Mouse (Mus musculus): ENCODE measurements around the gene Tmem198.
A peak's percentile ranks its signal among the peaks of the same experiment; 100 is the strongest.

The Tmem198 gene

GRCm38 (mm10) chr1:75455948-75456347 is 23.4 kb upstream of the Tmem198 start:
- DNase-seq (ENCODE audit: low spot score) = no peak

GRCm38 (mm10) chr1:75456746-75457564 is 22.4 kb upstream of the Tmem198 start:
- DNase-seq (ENCODE audit: low spot score) = no peak

- DNase-seq (ENCODE audit: low spot score) = no peak
These were observed 21.7 kb upstream of the Tmem198 start for GRCm38 (mm10) chr1:75457710-75458024.

- no peak for DNase-seq (ENCODE audit: low spot score)
These were observed 21.1 kb upstream of the Tmem198 start for GRCm38 (mm10) chr1:75458025-75458788.

GRCm38 (mm10) chr1:75458789-75459684 is 20.3 kb upstream of the Tmem198 start:
- DNase-seq (ENCODE audit: low spot score) = no peak

- no peak for DNase-seq (ENCODE audit: low spot score)
These were observed 19.0 kb upstream of the Tmem198 start for GRCm38 (mm10) chr1:75460297-75460696.

- no peak for DNase-seq (ENCODE audit: low spot score)
These were observed 16.7 kb upstream of the Tmem198 start for GRCm38 (mm10) chr1:75462636-75463035.

- no peak for DNase-seq (ENCODE audit: low spot score)
These were observed 15.6 kb upstream of the Tmem198 start for GRCm38 (mm10) chr1:75463652-75464204.

- DNase-seq (ENCODE audit: low spot score) = peak; percentile 67
These were observed 12.0 kb upstream of the Tmem198 start for GRCm38 (mm10) chr1:75467215-75467927.

- no peak for DNase-seq (ENCODE audit: low spot score)
These were observed 10.0 kb upstream of the Tmem198 start for GRCm38 (mm10) chr1:75469287-75469825.

GRCm38 (mm10) chr1:75476441-75476840 is 2.9 kb upstream of the Tmem198 start:
- no peak for DNase-seq (ENCODE audit: low spot score)

GRCm38 (mm10) chr1:75477264-75477965 is 1.9 kb upstream of the Tmem198 start:
- DNase-seq (ENCODE audit: low spot score) = peak; percentile 70

GRCm38 (mm10) chr1:75477966-75478290 is 1.4 kb upstream of the Tmem198 start:
- DNase-seq (ENCODE audit: low spot score) = no peak

GRCm38 (mm10) chr1:75478497-75478896 is 835 bp upstream of the Tmem198 start:
- DNase-seq (ENCODE audit: low spot score) = no peak

- no peak for DNase-seq (ENCODE audit: low spot score)
These were observed 280 bp downstream of the Tmem198 start for GRCm38 (mm10) chr1:75479635-75479989.

GRCm38 (mm10) chr1:75480036-75480435 is 704 bp downstream of the Tmem198 start:
- DNase-seq (ENCODE audit: low spot score) = no peak

- no peak for DNase-seq (ENCODE audit: low spot score)
These were observed 1.4 kb downstream of the Tmem198 start for GRCm38 (mm10) chr1:75480735-75481134.

GRCm38 (mm10) chr1:75486561-75486960 is 7.2 kb downstream of the Tmem198 start:
- peak; percentile 16 for DNase-seq (ENCODE audit: low spot score)

GRCm38 (mm10) chr1:75487040-75487404 is 7.7 kb downstream of the Tmem198 start:
- DNase-seq (ENCODE audit: low spot score) = no peak

- DNase-seq (ENCODE audit: low spot score) = peak; percentile 64
These were observed 8.3 kb downstream of the Tmem198 start for GRCm38 (mm10) chr1:75487405-75488161.
